Mouse (Mus musculus) retina, embryonic 14.5 days (tissue): ENCODE measurements at regions not wholly inside any gene's neighbourhood (a gene's known extent, or its start where the extent isn't known, plus 50 kb on each side); places are given as distances from the start of the nearest gene placed in this dataset.

Experiments used
- DNase-seq: peaks from one replicate; pipeline ENCODE4 v3.0.0-alpha.2; 2015; ENCODE audit warnings: low spot score

DNA sequence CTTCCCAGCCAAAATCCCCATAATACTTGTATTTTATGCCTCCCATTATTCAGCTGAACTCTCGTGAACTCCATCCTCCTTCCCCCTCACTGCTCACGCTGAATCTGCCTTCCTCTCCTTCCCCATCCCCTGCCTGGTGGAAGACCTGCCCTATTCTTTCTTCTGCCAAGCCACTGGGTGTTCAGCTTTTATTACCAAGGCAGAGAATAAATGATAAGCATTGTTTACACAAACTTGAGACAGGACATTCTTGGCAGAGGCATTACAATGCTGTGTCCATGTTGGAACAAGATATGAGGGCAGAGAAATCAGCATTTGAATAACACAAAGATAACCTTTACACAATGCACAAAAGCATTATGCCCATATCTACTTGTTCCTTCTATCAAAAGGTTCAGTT lies 80.2 kb downstream of the Dhrs2 start:
- DNase-seq, result no peak

DNA sequence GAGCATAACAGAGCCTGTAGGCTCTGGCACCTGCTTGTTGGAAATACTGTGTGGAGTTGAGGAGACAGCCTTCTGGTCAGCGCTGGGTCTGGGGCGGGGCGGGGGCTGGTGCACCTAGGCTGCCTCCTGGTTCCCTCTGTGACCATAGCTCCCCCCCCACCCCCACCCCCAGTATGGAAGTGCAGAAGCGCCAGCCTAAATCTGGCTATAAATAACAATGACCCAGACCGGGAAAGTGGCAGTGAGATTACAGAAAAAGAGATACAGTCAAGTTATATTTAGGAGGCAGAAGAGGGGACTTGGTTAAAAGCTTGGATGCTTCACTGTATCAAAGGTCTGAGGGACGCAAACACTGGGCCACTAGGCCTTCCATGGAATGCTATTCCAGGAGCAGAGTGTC lies 91.8 kb downstream of the Dhrs2 start:
- DNase-seq, result no peak

DNA sequence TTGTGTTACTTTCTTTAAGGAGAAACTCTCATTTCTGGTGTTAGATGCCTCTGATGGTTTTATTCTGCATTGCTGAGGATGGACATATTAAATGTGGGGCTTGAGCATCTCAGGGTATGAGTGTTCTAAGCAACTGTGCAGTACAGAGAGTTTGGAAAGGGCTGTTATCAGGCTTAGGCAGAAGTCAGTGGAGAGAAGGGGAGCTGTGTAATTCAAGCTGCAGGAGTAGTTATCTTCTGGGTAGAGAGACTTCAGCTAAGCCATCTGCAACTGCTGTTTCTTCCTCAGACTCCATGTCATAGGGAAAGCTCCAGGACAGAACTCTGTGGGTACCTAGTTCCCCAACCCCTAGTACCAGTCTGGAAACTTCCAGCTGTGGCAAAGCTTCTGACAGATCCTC lies 102.1 kb downstream of the Dhrs2 start:
- DNase-seq, result no peak

DNA sequence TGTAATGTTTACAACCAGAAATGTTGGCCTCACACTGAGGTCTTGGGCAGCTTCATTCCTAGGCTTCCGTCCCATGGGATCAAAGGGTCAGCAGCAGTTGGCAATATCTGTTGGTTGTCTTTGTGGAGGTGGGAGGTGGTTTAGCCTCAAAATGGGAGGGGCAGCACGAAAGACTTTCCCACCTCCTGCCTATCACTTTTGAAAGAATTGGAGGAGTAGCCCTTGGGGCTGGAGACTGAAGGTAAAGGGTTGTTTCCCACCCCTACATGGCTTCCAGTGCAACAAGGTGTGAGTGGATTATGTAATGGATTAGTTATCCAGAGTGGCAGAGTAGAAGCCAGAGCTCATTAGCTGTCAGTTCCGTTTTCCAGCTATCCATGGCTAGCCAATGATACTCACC lies 102.5 kb downstream of the Dhrs2 start:
- no peak for DNase-seq

DNA sequence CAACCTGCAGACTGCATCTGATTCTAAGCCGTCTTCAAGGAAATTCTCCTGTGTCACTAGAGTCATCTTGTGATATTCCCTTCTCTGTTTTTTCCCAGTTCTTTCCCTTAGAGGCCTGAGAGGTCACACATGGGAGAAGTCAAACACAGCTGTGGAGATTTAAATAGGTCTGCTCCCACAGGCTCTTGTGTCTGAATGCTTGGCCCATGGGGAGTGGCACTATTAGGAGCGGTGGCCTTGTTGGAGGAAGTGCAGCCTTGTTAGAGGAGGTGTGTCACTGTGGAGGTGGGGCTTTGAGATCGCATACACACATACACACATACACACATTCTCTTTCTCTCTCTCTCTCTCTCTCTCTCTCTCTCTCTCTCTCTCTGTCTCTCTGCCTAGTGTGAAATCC lies 112.0 kb downstream of the Dhrs2 start:
- DNase-seq, result no peak

- DNase-seq, result no peak
Measured at GRCm38 (mm10) chr14:55334305-55334704, 112.5 kb downstream of the Dhrs2 start.

GRCm38 (mm10) chr14:55335586-55335985 lies 113.8 kb downstream of the Dhrs2 start:
- DNase-seq, result no peak

DNA sequence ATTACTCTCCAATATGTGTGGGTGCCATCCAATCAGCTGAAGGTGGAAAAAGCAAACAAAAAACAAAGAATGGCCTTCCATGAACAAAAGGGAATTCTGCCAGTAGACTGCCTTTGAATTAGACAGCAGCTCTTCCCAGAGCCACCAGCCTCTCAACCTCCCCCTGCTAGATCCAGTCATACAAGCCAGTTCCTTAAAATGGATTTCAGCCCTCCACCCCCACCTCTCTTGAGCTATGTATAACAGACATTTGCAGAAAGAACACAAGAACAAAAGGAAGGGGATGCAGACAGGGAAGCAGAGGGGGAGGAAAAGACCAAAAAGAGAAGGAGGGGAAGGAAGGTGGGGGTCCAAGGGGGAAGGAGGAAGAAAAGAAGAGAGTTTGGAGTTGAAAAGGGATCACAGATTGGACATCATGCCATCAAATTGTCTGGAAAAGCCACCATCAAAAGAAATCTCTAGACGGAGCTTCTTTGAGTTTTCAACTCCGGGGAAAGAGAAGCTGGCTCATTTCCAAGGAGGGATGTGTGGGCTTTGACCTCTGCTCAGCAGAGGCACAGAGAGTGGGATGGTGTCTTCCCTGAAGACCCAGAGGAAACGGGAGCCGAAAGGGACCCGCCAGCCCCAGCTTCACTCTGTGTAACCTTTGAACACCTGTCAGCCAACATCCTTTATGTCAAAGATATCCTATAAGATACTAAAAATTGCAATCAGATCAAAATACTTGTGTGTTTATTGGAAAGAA lies 114.8 kb downstream of the Dhrs2 start:
- peak; percentile 18 for DNase-seq

- peak; percentile 16 for DNase-seq
Measured at GRCm38 (mm10) chr14:55338010-55338409, 116.2 kb downstream of the Dhrs2 start.

- DNase-seq, result peak; percentile 9
Measured at GRCm38 (mm10) chr14:55338500-55338899, 116.7 kb downstream of the Dhrs2 start.

- DNase-seq, result peak; percentile 24
Measured at GRCm38 (mm10) chr14:55339036-55339614, 117.3 kb downstream of the Dhrs2 start.

DNA sequence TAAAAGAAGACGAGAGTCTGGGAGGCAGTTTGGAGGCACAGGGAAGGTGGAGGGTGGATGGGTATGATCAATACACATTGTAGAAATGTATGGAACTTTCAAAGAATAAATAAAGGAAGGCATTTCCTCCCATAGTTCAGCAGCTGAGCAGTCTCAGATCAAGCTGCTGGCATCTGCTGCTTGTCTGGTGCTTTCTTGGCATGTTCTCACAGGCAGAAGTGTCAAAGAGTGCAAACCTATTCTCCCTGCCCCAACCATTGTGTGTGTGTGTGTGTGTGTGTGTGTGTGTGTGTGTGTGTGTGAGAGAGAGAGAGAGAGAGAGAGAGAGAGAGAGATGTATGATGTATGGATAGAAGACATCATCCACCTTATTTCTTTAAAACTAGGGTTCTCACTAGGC lies 121.5 kb downstream of the Dhrs2 start:
- DNase-seq, result no peak

DNA sequence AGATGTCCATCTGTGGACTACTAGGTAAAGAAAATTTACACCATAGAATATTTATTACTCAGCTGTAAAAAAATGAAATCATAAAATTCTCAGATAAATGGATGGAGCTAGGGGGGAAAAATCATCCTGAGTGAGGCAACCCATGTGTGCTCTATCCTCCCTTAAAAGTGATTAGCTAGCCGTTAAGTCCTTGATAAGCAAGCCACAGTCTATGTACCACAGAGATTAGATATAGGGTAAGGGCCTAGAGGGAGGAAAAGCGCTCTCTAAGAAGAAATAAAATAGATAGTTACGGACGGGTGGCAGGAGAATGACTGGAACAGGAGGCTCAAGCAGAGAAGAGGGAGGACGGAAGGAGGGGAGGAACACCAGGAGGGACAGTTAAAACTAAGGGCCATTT lies 122.1 kb downstream of the Dhrs2 start:
- DNase-seq, result no peak

- DNase-seq, result no peak
Measured at GRCm38 (mm10) chr14:55345091-55345490, 123.3 kb downstream of the Dhrs2 start.

GRCm38 (mm10) chr14:55348098-55348497 lies 126.3 kb downstream of the Dhrs2 start:
- no peak for DNase-seq

GRCm38 (mm10) chr14:55357258-55357657 lies 121.3 kb upstream of the Dhrs4 start:
- DNase-seq, result no peak

DNA sequence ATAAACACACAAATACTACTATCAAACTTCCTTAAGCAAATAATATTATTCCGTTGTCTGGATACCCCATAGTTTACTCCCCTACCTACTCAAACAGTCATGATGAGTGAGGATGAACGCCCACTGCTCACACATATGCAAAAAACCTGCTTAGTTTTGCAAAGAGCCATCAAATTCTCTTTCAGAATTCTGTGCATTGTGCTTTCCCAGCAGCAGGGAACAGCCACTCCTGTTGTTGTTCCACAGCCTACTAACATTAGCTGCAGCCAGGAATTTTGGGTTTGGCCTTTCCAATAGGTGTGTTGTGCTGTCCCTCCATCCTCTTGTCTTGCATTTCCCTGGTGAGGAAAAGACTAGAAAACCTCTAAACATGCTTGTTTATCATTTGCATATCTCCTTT lies 120.1 kb upstream of the Dhrs4 start:
- DNase-seq, result no peak

GRCm38 (mm10) chr14:55362316-55362715 lies 116.2 kb upstream of the Dhrs4 start:
- no peak for DNase-seq

DNA sequence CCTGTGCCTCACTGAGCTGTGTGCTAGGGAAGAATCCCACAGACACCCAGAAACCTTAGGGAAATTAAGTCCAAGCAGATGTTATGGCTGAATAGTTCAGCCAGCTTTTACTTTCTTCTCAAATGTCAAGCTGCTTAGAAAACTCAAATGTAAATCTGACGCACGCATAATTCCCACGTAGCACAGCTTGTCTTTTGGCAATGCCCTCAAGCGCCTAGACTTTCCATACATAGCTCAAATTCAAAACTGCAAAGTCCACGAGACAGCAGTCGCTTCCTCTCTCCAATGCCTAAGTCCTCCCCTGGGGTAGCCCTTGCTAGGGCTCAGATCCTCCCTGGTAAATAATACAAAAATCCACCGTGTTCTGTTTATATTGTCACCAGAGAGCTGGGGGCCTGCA lies 115.8 kb upstream of the Dhrs4 start:
- no peak for DNase-seq

GRCm38 (mm10) chr14:55370384-55370783 lies 108.2 kb upstream of the Dhrs4 start:
- DNase-seq, result no peak

DNA sequence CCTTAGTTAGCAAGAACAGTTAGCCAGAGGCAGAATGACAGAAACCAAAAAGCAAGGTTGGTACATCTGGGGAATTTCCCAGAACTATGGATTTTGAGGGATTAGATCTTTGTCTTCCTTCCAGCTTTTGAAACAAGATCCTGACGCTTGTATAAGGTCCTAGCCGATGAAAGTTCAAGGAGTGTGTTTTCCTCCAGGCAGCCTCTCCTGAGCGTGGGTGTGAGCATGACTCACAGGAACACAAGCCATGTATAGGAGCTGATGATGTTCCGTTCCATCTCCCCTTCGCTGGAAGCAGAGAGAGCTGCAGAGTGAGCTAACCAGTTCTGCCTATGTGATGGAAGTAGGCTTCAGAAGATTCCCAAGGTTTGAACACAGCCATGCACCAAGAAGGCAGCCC lies 105.6 kb upstream of the Dhrs4 start:
- DNase-seq, result no peak

GRCm38 (mm10) chr14:55386773-55387172 lies 91.8 kb upstream of the Dhrs4 start:
- DNase-seq, result peak; percentile 69

- peak; percentile 54 for DNase-seq
Measured at GRCm38 (mm10) chr14:55387378-55387777, 91.2 kb upstream of the Dhrs4 start.

DNA sequence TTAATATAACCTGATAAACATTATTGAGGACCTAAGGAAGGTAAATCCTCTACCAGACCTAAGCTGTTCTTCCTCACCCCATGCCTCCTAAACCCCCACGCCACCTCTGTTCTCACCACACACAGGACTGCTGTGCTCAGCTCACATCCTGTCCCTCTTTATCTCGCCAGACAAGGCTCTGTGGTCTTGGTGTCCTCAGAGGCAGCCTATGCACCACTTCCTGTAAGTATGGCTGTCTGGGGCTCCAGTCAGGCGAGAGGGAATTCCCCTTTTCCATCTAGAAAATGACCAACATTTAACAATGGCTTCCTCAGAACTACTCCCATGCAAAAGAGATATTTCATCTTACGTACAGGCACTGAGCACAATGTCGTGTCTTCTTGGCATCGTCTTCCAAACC lies 86.2 kb upstream of the Dhrs4 start:
- DNase-seq, result no peak
